In the genomic region with DNA sequence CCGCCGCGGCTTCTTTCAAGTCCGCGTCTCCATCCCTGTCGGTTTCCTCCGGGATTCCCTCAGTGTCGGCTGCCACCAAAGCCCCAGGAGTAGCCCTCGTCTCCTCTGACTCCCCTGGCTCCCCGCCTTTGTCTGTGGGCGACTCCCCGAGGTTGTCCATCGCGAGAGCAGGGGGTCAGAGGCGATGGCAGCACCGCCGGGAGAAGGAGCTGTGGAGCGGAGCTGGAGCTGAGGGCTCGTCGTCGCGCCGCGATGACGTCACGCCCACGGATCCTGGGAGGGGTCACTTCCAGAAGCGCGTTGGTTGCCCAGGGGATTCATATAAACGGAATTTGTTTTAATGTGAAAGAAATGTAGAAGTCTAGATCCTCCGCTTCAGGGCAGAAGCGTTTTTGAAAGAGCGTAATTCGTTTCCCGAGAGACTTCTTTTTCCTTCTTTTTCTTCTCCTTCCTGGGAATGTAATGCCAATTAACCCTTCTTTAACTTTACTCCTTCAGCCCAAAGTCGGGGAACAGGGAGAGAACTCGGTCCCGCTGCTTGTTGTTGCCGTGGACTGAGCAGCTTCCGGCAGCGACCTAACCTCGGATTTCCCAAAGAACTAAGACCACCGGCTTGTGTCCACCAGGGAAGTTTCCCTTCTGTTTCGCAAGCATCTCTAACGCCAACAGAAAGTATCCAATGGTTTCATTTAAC, we compare ENCODE assay signal across 8 mouse cellular contexts. TPM values are rescaled to one million over a fixed set of nuclear protein-coding genes. Genes with fewer than 3 reads are reported as not detected.
DNase-seq lines count a peak whose midpoint lies in the region; ATAC-seq lines count a peak whose summit lies in the region.

No protein-coding gene starts in this region.

- intact Hi-C loops in gastrocnemius, postnatal 14 days (cut with DNase I; ENCODE audit: low total_unique reads): loop anchor here (5.0 to 10.0 kb wide), 2 partner anchors 147 to 165 kb away; no protein-coding TSS in a partner anchor
- intact Hi-C loops in left cerebral cortex, postnatal 10 days (cut with DNase I): loop anchor here (5.0 to 10.0 kb wide), 4 partner anchors 65 to 165 kb away; no protein-coding TSS in a partner anchor

- peak; percentile 39 for ATAC-seq in inflammation-experienced regulatory T-cells, adult 6 months
- ATAC-seq in megakaryocyte-erythroid progenitor cell, adult 5-6 weeks (replicated peaks; ENCODE audit: low FRiP score, low TSS enrichment, poor library complexity, severe bottlenecking): peak; percentile 88

- DNase-seq in adipocyte (ENCODE audit: low spot score): peak; percentile 93
- DNase-seq in embryo, embryonic 10 days (ENCODE audit: low spot score): peak; percentile 99
- peak; percentile 93 for DNase-seq in gastrocnemius, postnatal 14 days
- DNase-seq in left cerebral cortex, postnatal 10 days (ENCODE audit: extremely low spot score in 1 of 2, low spot score in 2 of 2): peak; percentile 92 to 96
- DNase-seq in right cerebral cortex, postnatal 25 days: peak; percentile 94
- DNase-seq in urinary bladder, postnatal 4 days (ENCODE audit: low spot score in 2 of 2): peak; percentile 89 to 97

RNA-seq across cellular contexts. Expression of gene Anks1, which starts 1.4 kb away (rescaled TPM):
- total RNA-seq in gastrocnemius, postnatal 14 days (2021): 10 to 100 TPM; 13.9 to 14.6 TPM
- 1 to 10 TPM; 1.9 to 5.0 (median 3.8) TPM for polyA plus RNA-seq in inflammation-experienced regulatory T-cells, adult 6 months (2017; shearing (Covaris generic))
- 10 to 100 TPM; 37.3 to 37.7 TPM for total RNA-seq in left cerebral cortex, postnatal 10 days (2021)
- 45.3 and 62.4 TPM in 2 replicates for total RNA-seq in megakaryocyte-erythroid progenitor cell, adult 5-6 weeks (2014; fragmentation: Nextera tagmentation)
- 21.0 and 21.1 TPM in 2 replicates for total RNA-seq in megakaryocyte-erythroid progenitor cell, adult 5-6 weeks (2017)

RNA-seq across cellular contexts. Expression of gene Taf11, which starts 2.0 kb away (rescaled TPM):
- 10 to 100 TPM; 16.5 to 17.7 TPM for total RNA-seq in gastrocnemius, postnatal 14 days (2021)
- polyA plus RNA-seq in inflammation-experienced regulatory T-cells, adult 6 months (2017; shearing (Covaris generic)): 10 to 100 TPM; 39.7 to 54.3 (median 42.1) TPM
- total RNA-seq in left cerebral cortex, postnatal 10 days (2021): 10 to 100 TPM; 35.2 to 38.3 TPM
- total RNA-seq in megakaryocyte-erythroid progenitor cell, adult 5-6 weeks (2014; fragmentation: Nextera tagmentation): 42.6 and 44.6 TPM in 2 replicates
- total RNA-seq in megakaryocyte-erythroid progenitor cell, adult 5-6 weeks (2017): 38.1 and 40.8 TPM in 2 replicates

RNA-seq across cellular contexts. Expression of gene Uhrf1bp1, which starts 51.4 kb away (rescaled TPM):
- total RNA-seq in gastrocnemius, postnatal 14 days (2021): 10 to 100 TPM; 15.8 to 16.6 TPM
- 1 to 10 TPM in 1 of 3 experiments, under 1 TPM in 2; 0.77 to 1.2 (median 0.86) TPM for polyA plus RNA-seq in inflammation-experienced regulatory T-cells, adult 6 months (2017; shearing (Covaris generic))
- total RNA-seq in left cerebral cortex, postnatal 10 days (2021): 10 to 100 TPM; 22.9 to 23.8 TPM
- total RNA-seq in megakaryocyte-erythroid progenitor cell, adult 5-6 weeks (2014; fragmentation: Nextera tagmentation): 28.6 and 28.8 TPM in 2 replicates
- 14.1 and 15.1 TPM in 2 replicates for total RNA-seq in megakaryocyte-erythroid progenitor cell, adult 5-6 weeks (2017)

Comparison
In these comparisons a context has a peak if more than half of its experiments do, and no peak if none do; other contexts are left out.
1. Peak in every context shown above with its lines: DNase-seq and ATAC-seq.